Mouse (Mus musculus) thymus, adult 18-20 months (tissue): ENCODE data around the gene Kif2c.

Source experiments
- DNase-seq, 2 experiments: peaks; one replicate each; pipeline ENCODE4 v3.0.0; 2022; ENCODE audit warnings: mixed read lengths in 2 of 2

The Kif2c gene

DNA sequence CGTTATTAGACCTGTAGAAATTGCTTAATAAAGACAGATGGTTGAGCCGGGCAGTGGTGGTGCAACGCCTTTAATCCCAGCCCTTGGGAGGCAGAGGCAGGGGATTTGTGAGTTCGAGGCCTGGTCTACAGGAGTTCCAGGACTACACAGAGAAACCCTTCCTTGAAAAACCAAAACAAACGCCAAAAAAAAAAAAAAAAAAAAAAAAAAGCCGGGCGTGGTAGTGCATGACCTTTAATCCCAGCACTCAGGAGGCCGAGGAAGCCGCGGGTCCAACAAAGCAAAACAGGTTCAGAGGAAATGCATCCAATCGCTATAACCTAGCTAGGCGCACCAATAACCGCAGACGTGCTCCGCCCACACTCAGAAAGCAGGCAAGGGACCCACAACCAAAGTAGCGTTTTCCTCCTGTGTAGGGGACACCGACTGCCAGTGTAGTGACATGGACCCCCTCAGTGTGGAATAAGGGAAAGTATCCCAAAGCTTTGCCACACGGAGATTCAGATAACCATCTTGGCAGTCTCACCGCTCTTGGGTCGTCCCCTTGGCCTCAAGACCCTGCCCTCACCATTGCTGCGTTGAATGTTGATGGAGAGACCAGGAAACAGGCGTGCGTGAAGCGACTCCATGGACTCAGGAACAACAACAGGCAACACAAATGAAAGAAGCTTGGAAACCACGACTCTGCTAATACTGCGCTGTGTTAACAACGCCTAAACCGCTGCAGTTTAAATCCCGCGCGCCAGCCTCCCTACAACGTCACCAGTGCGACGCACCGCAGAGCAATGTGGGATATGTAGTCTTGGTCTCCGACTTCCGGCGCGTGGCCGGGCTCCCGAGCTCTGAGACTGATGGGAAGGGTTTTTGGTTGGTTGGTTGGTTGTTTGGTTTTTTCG, at the start of gene Kif2c:
TSS of gene Kif2c (minus strand) at position 777 of the 896 bp plus-strand sequence.
- peak; percentile 79 to 84 for DNase-seq

DNA sequence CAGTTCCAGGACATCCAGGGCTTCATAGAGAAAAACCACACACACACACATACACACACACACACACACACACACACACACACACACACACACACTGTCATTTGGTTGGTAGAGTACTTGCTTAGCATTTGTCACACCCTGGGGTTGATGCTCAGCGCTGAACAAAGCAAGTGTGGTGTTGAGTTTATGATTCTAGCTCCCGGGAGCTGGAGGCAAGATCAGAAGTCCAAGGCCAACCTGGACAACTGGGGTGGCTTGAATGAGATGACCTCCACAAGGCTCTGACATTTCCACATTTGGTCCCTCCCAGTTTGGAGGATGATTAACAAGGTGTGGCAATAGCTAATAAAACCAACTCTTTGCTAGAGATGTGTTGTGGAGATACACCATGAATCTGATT, 48.8 kb upstream of the Kif2c start:
- DNase-seq: no peak

DNA sequence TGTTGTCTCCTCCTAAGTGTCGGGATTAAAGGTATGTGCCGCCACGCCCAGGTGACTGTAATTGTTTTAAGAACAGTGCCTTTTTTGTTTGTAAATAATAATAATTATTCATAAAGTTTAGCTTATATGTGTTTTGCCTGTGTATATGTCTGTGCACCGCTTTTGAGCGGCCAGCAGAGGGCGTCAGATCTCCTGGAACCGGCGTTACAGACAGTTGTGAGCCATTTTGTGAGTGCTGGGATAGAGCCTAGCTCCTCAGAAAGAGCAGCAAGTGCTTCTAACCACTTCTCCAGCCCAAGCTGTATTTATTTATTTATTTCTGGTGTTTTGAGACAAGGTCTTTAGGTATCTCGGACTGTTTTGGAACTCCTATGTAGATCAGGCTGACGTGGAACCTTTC, 47.9 kb upstream of the Kif2c start:
- no peak for DNase-seq

DNA sequence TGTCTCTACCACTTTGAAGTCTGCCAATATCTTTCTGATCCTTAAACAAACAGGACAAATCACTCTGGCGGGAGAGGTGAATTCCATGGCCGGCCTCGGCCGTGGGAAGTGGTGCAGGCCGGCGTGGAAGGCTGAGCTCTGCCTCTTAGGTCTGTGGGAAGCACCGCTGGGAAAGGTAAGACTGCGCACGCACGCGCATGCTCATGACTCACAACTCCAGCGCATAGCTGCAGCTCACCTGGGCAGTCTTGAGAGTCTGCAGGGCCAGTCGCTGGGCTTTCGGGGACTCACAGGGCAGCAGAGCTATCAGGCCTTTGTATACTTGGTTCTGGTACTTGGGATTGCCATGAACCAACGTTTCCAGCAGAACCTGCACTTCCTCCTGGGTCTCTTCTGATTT, 47.2 kb upstream of the Kif2c start:
- no peak for DNase-seq

DNA sequence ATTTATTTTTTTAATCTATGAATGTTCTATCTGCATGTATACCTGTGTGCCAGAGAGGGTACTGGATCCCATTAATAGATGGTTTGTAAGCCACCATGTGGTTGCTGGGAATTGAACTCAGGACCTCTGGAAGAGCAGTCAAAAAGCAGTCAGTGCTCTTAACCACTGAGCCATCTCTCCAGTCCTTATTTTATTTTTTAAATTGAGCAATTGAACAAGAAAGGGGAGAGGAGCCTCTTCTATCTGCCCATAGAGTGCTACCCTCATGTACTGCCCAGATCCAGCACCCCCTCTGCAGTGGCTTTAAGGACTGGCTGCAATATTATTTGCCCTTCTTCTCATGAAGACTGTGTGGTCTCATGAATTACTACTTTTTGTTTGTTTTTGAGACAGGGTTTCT, 42.8 kb upstream of the Kif2c start:
- no peak for DNase-seq

DNA sequence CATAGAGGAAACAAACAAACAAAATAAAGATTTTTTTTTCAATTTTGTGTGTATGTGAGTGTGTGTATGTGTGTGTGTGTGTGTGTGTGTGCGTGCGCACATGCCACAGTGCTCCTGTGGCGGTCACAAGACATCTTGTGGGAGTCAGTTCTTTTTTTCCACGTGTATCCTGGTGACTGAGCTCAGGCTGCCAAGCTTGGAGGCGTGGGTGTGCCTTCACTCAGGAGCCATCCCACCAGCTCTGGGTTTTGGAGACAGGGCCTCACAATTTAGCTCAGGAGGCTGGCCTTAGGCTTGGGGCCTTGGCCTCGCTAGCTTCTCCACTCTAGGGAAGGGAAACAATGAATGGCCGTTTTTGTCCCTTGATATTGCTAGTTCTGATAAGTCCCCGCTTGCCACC, 41.7 kb upstream of the Kif2c start:
- DNase-seq: no peak

DNA sequence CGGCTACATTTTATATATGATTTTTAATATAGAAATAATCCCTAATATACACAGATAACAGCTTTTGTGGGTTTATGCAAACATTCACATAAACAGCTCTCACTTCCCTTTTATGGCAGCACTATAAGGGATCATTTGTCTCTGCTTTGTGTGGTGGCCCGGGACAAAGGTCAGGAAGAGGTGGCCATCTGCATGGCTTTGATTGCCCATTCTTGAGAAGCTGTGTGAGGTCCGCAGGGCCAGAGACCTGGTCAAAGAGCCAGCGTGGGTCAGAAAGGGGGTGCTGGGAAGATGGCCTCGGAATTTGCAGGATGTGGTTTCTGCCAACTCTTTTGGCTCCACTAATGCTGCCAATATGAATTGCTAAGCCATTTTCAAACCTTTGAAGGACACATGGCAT, 40.6 kb upstream of the Kif2c start:
- DNase-seq: no peak

DNA sequence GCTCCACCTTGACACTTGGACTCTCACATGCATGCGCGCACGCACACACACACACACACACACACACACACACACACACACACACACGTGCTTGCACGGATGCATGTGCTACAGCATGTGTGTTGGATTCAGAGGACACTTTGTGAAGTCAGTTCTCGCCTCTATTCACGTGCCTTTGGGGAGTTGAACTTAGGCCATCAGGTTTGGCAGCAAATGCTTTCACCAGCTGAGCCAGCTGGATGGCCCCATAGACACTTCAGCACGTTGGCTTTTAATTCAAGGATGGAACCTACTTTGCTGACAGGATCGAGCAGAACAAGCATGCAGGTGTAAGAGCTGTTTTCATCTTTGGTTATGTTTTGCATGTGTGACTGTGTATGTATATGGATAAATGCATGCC, 39.4 kb upstream of the Kif2c start:
- DNase-seq: no peak

DNA sequence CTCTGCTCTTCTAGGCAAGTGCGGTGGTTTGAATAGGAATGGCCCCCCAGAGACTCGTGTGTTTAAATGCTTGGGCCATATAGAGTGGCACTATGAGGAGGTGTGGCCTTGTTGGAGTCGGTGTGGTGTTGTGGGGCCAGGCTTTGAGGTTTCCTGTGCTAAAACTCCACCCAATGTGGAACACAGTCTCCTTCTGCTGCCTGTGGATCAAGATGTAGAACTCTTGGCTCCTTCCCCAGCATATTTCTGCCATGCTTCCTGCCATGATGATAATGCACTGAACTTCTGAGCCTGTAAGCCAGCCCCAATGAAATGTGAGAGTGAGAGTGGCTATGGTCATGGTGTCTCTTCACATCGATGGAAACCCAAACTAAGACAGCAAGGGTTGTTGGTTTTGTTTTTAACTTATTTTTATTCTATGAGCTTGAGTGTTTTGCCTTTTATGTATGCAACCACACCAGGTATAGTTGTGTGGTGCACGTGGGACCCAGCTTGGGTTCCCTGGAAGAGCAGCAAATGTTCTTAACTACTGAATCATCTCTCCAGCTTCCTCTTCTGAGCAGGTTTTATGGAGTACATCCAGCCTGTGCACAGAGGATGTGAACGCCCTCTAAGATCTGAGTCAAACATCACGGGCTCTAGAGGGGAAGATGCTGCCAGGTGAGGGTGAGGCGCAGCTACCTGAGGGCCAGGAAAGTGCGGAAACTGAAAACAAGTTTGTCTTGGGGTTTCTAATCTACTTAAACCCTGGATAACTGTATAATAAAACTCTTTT, 38.5 kb upstream of the Kif2c start:
- DNase-seq: no peak

DNA sequence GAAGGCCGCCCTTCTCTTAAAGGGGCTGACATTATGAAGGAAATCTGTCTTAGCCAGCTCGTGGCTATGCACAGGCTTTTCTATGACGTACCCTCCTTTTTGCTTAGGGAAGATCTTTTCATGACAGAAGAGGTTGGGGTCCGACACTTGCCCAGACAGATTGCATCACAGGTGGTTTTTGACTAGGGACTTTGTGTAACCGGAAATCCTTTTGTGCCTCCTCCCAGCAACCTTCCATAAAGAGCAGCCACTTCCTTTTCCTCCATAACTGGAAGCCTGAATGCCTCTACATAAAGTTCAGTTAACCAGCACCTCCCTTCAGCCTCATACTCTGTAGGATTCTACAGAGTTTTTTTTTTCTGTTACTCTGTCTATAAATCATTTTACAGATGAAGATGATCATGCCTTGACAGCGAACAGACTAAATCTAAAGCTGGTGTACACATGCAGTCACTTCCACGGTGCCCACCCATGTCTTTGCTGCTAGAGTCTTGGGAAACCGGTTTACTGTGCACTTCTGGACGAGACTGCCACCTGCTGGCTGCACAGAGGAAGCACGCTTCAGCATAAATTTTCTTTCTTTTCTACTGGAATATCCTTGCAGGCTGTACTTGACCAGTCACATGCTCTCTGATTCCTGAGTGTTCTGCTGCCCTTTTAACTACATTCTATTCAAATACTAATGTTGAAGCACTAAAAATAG, 36.2 kb upstream of the Kif2c start:
- peak in 1 of 2 experiments; percentile 23 for DNase-seq

DNA sequence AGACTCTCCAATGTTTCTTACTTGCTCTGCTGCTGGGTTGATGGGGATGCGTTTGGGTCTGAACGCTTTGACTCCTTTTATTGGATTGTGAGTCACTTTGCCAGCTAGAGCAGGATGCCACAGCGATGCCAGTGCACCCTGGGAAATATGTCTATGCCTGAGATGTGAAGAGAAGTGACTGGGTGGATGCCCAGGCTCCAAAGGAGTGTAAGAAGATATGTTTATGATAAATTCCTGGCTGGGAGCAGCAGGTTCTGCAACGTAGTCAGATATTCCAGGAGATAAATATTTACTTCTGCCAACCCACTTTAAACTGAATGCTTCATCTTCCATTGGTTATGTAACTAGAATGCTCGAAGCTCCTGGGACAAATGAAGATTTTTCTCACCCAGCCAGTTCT, 34.6 kb upstream of the Kif2c start:
- DNase-seq: no peak

DNA sequence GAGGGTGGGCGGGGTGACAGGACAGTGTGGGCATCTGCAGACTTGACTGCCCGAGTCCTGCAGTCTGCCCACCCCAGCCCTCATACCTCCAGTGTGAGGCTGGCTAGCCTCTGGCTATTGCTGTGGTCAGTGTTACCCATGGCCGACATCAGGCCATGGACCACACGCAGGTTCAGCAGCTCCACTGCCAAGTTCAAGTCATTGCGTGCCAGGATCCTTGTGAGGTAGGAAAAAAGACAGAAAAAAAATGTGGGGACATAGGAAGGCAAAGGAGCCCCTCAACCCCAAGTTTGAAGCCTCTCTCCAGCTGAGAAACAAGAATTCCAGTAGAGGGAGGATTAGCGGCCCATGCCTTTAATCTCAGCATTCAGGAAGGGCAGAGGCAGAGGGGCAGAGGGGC, 31.8 kb upstream of the Kif2c start:
- DNase-seq: no peak

DNA sequence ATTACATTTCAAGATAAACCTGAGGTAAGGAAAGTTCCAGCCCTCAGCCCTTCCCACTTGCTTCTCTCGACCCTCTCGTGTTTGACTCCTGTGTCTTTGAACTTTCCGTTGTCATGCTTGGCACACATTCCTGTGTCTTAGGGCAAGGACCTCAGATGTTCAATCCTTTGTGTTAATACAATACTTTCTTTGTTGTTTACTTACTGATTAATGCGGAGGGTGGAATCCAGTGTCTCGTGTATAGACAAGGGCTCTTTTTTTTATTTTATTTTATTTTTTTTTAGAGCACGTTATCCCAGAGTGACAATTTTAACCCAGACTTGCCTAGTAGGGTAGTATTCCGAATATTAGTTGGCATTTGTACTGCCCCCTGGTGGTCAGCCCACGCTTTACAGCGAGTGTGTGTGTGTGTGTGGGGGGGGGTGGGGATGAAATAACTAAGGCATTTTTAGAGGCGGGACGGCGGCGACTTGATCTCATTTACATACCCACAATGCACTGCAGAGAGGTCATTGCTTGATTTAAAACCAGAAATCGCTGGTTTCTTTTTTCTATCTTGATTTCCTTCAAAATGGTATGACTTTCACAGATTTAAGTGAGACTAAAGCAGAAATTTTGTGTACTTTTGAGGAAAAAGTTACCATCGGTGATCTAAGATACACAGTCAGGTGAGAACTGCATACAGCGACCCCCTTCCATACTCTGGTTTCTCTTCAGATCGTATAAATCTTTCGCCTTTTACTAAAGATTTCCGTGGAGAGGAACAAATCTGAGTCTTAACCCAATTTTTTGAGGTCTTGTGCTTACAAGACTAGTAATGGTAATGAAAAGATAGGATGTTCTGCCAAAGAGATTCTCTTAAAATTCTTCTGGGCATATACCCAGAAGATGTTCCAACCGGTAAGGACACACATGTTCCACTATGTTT, 28.0 kb upstream of the Kif2c start:
- DNase-seq: peak; percentile 54 to 72

DNA sequence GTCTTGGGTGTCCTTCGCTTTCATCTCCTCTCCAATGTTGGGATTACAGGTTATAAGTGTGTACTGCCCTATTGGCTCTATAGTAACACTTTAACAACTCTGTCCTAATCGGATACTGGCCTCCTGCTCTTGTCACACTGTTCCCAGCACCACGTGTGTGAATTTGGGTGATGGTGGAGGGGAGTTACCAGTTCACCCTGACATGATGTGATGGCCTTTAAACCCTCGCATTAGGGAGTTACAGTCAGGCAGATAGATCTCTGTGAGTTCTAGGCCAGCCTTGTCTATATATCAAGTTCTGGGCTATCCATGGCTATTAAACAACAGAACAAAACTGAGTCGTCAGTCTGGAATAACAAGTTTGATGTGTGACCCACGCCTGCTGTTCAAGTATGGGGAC, 27.2 kb upstream of the Kif2c start:
- DNase-seq: no peak

DNA sequence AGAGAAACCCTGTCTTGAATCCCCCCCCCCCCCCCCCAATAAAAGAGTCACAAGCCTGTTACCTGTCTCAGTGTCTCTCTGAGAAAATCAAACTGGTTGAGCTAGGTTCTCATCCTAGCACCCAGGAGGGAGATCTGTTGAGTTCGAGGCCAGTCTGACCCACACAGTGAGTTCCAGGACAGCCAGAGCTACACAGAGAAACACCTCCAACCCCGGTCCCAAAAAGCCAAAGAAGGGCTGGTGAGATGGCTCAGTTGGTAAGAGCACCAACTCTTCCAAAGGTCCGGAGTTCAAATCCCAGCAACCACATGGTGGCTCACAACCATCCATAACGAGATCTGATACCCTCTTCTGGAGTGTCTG, 20.5 kb upstream of the Kif2c start:
- no peak for DNase-seq

DNA sequence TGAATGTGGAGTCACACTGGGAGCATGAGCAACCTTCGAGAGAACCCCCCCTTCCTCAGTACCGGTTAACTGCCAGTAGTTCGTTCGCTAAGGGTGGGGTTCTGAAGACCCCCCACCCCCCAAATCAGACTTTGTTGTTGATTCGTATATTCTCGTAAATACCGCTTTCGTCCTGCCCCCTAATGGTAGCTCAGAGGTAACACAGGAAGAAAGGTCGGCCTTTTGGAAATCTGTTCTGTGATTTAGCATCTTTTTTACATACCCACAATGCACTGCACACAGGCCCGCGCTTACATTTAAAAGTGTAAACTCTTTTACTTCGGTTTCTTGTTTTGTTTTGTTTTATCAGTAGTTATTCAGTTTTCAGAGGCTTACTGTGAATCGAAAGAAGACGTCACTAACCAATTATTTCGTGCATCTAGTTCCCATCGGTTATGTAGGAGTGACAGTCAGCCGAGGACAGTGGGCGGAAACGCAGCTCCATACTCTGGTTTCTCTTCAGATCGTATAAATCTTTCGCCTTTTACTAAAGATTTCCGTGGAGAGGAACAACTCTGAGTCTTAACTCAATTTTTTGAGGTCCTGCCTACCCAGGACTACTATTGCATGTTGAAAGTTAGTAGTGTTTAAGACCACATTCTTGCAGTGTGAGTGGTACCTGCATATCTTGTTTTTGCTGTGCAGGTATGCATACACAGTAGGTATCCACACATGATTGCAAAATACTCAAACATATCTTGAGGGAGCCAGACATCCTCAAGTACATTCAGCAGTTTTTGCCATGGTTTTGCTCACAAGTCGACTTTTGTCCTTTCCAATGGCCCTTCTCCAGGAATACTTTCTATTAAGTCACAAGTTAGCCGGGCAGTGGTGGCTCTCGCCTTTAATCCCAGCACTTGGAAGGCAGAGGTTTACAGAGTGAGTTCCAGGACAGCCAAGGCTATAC, 19.9 kb upstream of the Kif2c start:
- peak in 1 of 2 experiments; percentile 18 for DNase-seq

DNA sequence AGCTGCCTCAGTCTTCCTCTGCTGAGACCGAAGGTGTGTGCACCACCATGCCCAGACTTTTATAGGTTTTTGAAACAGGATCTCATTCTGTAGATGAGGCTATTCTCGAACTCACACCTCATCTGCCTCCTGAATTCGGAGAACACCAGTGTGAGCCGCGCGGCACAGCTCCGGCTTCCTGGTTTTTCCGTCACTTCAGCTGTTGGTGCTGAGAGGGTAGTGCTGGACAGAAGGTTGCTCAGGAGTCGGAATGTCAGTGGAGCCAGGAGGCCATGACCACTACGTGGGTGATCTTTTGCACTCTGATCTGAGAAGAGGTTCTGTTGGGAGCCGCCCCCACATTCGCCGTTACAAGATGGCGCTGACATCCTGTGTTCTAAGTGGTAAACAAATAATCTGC, 9.4 kb upstream of the Kif2c start:
- DNase-seq: no peak

DNA sequence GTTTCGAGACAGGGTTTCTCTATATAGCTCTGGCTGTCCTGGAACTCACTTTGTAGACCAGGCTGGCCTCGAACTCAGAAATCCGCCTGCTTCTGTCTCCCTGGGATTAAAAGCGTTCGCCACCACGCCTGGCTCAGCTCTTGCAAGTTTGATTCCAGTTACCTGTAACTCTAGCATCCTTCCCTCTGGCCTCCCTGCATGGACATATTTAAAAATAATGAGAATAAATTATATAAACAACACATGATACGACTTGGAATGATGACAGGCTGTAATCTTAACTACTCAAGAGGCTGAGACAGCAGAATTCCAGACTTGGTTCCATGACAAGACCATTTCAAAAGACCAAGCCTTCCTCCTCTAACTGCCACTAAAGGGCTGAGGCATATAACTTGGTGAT, 8.2 kb upstream of the Kif2c start:
- DNase-seq: no peak

DNA sequence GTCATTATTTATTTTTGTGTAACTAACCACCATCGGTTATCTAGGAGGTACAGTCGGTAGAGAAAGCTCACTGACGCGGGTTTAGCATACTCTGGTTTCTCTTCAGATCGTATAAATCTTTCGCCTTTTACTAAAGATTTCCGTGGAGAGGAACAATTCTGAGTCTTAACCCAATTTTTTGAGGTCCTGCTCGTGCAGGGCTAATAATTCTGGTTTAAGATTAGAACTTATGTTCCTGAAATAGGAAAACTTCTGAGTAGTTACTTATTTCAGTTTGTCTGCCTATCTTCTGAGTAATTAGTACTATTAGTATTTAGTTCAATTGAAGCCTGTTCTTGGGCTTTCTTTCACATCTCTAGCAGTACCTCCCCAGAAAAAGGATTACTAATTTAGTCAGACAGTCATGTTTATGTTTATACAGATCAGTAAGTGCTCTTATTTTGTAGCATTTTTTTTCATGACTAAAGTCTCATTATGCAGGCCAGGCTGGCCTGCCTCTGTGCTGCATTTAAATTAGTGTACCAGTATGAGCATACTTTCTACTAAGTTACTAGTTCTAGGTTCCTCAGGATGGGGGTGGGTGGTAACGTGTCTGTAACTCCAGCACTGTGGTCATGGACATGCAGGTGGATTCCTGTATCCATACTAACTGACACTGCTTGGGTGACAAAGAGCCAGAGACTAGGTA, 7.6 kb upstream of the Kif2c start:
- DNase-seq: no peak

DNA sequence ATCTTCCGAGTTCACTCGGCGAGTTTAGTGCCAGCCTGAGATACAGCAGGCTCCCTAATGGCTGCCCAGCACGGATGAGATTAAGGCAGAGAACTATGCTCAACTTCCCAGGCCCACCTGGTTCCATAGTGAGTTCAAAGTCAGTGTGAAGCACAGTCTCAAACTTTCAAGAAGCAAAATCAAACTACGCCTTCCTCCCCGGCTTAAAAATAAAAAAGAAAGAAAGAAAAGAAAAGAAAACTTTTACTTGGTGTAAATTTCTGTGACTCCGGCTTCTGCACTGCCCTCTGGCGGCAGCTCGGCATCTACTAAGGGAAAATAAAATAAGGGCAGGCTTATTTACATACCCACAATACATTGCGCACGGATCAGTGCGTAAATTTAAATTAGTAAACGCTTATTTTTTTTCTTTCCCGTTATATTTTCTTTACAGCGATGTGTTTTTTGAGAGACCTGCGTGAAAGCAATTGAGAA, 7.0 kb upstream of the Kif2c start:
- DNase-seq: peak; percentile 42 to 71

DNA sequence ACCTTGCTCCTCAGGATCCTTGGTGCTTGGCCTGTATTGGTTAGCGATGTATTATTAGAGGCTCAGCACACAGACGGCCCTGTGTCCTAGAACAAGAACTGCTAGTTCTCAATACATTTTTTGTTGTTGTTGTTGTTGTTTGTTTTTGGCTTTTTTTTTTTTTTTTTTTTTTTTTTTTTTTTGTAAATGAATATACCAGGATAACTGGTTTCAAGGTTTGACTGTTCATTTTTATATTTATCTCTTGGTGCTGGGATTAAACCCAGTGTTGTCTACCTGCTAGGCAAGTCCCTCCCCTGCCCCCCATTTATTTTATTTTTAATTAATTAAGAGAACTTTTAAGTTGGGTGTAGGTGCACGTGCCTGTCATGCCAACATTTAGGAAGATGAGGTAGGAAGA, 6.5 kb upstream of the Kif2c start:
- no peak for DNase-seq
